Mouse (Mus musculus): ENCODE measurements around the gene Marc1.

DNA sequence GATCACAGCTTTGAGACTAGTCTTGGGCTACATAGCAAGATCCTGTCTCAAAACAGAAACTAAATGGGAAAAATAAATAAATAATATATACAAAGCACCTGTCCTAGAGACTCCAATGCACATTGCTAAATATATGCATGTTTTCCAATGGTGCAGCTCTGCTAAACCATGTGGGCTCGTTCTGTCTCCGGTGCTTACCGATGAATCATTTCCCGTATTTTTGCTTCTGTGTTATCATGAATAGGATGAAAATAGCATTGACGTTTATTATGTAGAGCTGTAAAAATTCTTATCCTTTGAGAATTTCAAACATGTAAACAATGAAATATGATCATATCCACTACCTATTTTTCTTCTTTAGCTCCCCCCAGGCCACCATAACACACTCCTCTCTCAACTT lies 58.4 kb downstream of the Marc1 start:
- TF ChIP-seq POLR2A (IDR thresholded peaks at IDR 0.05; ENCODE audit: low read depth, low read length), result no peak
- TF ChIP-seq CTCF (IDR thresholded peaks at IDR 0.05; ENCODE audit: extremely low read depth, insufficient read length, insufficient replicate concordance, low read depth, low read length), result no peak
